Mouse (Mus musculus): Measurements from ENCODE around the gene Cavin4.
"Not testable (repeated sequence)": the region's sequence is repeated elsewhere in the genome, so short reads cannot be mapped to it uniquely, and the experiment has no call there.

The Cavin4 gene

GRCm38 (mm10) chr4:48674412-48674811, 11.1 kb downstream of the Cavin4 start:
- no peak for DNase-seq (ENCODE audit: low spot score)

DNA sequence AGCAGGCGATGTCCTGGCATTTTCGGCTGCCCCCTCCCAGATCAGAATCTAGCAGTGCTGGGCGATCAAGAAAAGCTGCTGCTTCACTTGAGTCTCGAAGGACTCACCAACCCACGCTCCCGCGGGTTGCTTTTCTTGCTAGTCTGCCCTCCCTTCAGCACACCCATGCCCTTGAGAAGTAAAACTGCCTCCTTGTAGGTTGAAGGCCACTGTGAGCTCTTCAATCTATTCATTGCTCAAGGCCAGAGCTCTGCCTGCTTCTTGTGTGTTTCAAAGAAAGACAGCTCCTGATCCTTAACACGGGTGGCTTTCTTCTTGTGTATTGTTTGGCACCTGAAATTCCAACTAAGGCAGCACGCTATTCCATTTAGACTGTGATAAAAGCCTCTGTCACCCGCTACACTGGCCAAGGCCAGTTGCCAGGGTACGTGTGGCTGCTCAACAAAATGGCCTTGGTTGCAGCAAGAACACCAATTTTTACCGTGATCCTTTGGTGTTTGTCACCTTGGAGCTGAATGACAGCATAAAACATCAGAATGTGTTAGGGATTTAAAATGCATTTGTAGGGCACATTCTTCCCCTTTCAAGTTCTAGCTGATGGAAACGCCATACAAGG, 13.4 kb downstream of the Cavin4 start:
- DNase-seq (ENCODE audit: low spot score) = no peak

GRCm38 (mm10) chr4:48677276-48677675, 14.0 kb downstream of the Cavin4 start:
- no peak for DNase-seq (ENCODE audit: low spot score)

GRCm38 (mm10) chr4:48677812-48678211, 14.5 kb downstream of the Cavin4 start:
- DNase-seq (ENCODE audit: low spot score) = no peak

DNA sequence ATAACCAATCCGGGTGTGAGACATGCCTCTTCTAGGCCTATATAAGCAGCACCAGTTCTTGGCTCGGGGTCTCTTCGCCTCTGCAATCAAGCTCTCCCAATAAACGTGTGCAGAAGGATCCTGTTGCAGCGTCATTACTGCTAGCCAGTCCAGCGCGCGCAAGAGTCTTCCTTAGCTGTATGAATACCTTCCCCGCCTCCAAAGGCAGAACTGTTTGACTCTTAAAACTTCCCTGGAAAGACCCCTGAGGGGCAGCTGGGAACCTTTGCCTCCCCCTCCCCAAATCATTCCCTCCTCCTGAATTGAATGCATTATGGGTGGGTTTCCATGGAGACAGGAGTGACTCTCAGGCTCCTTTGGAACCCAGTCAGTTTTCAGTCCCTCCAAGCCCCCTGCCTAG, 15.5 kb downstream of the Cavin4 start:
- DNase-seq (ENCODE audit: low spot score) = no peak

DNA sequence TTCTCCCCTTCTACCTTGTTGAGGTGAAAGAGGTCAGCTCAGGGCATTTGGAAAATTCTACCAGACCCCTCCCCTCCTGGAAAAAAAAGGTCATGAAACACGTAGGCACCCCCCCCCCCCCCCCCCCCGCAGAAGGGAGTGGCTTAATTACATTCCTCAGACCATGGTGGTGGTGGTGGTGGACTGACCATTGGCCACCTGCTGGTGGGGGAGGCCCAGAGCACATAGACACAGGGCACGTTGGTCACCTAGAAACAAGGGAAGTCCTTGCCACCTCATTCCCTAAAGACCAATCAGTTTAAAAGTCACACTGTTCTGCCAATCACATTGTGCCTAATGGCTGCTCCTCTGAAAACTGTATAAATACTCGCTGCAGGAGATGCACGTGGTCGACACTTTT, 16.4 kb downstream of the Cavin4 start:
- not testable (repeated sequence) for DNase-seq (ENCODE audit: low spot score)

- DNase-seq (ENCODE audit: low spot score) = no peak
Measured at GRCm38 (mm10) chr4:48680214-48680613, 16.9 kb downstream of the Cavin4 start.

- no peak for DNase-seq (ENCODE audit: low spot score)
Measured at GRCm38 (mm10) chr4:48680648-48681343, 17.5 kb downstream of the Cavin4 start.

GRCm38 (mm10) chr4:48683126-48683525, 19.8 kb downstream of the Cavin4 start:
- DNase-seq (ENCODE audit: low spot score) = no peak

DNA sequence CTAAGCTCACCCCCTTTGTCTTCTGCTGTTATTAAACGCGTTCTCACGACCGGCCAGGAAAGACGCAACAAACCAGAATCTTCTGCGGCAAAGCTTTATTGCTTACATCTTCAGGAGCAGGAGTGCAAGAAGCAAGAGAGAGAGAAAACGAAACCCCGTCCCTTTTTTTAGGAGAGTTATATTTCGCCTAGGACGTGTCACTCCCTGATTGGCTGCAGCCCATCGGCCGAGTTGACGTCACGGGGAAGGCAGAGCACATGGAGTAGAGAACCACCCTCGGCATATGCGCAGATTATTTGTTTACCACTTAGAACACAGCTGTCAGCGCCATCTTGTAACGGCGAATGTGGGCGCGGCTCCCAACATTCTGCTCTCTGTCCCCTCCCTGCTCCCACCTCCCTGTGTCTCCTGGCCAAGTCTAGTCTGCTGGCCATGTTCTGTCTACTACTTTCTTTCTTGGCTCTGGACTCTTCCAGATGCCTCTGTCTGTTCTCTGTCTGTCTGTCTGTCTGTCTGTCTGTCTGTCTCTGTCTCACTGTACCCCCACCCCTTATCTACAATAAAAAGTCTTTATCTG, 20.4 kb downstream of the Cavin4 start:
- not testable (repeated sequence) for DNase-seq (ENCODE audit: low spot score)

DNA sequence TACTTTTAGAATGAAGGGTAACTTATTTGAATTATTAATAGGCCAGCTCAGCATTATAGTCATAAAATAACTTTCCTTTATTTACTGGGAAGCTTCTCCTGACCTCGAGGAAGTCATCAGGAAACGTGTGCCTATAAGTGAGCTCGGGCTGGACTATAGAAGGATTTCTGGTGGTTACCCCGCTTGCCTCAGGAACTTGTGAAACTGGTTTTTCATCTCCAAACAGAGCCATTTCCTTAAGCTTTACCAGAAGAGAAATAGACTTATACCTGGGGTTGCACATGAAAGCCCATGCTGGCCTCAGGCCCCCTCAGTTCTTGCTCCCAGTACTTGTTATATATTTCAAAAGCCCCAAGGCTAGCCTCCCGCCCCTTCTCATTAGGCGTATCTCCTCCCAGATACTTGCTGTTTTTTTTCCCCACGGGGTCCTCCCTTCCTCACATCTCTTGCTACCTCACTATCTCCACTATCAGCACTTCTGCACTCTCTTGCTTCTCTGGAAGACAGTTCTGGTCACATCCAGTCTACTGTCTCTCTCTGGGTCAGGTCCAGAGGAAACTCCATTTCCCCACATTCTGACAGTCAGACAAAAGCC, 21.4 kb downstream of the Cavin4 start:
- no peak for DNase-seq (ENCODE audit: low spot score)

DNA sequence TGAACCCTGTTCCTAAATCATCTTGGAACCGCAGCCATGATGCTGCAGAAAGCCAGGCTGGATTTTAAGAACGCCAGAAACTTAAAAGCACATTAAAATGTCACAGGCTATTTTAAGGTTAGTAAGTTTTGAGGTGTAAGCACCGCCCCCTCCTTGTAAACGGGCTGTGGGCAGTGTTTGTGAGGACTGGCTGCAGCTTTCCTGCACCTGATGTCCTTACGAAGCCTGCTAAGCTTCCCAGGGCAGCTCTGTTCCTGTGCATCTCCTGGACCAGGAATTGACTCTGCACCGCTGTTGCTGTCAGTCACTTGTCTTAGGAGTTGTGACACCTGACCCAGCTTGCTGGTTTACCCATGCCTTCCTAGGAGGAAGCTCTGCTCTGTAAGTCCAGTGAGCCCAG, 24.8 kb downstream of the Cavin4 start:
- DNase-seq (ENCODE audit: low spot score) = no peak

DNA sequence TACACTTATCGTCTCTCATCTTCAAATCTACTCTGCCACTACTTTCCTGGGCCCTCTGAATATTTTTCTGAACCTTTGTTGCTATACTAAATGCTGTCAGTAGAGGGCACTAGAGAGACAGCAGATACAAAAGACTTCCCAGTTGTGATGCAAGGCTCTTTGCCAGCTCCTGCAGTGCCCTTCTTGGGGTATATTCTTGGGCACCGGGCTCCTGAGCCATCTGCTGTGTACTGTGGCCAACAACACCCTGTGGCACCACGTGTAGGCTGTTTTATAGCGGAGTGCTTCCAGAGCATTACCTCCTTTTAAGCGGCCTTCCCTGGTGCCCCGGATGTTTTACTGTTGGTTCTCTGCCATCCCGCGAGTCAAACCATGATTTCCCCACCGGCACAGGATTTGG, 27.3 kb downstream of the Cavin4 start:
- no peak for DNase-seq (ENCODE audit: low spot score)

- no peak for DNase-seq (ENCODE audit: low spot score)
Measured at GRCm38 (mm10) chr4:48691793-48692437, 28.6 kb downstream of the Cavin4 start.

DNA sequence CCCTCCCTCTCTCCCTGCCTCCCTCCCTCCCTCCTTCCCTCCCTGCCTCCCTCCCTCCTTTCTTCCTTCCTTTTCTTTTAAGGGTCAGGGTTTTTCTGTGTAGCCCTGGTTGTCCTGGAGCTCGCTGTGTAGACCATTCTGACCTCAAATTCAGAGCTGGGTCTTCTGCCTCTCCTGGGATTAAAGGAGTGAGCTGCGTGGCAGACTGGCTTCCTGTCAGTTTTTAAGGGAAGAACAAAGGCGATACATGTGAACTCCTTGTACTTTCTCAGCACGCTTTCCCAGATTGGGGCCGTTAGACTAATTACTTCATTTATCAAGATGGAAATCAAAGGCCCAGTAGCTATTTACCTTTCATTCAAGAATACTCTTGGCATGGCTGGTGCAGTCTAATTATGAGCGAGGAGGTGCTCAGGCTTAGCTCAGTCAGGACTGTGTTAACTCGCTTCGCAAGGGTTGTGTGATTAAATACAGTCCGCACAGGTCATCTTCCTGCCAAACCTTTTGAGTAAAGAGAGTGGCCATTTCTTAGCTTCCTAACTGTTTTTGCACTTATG, 29.5 kb downstream of the Cavin4 start:
- DNase-seq (ENCODE audit: low spot score) = no peak

DNA sequence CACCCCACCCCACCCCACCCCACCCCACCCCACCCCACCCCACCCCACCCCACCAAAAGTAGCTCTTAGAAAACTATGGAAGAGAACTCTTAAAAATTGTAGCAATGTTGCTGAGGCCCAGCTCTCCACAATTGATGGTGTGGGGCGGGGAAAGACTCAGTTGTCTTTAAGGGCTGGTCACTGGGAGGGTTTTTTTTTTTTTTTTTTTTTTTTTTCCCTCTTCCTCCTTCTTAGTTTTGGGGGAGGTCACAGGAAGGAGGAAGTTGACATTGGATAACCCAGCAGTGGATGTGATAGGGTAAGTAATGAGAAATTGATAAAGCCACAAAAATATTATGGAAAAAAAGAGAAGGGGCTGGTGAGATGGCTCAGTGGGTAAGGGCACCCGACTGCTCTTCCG, 33.4 kb downstream of the Cavin4 start:
- DNase-seq (ENCODE audit: low spot score) = no peak

GRCm38 (mm10) chr4:48697302-48697701, 34.0 kb downstream of the Cavin4 start:
- DNase-seq (ENCODE audit: low spot score) = no peak

GRCm38 (mm10) chr4:48715865-48716650, 52.7 kb downstream of the Cavin4 start:
- no peak for DNase-seq (ENCODE audit: low spot score)

- no peak for DNase-seq (ENCODE audit: low spot score)
Measured at GRCm38 (mm10) chr4:48716817-48717216, 53.5 kb downstream of the Cavin4 start.

Measured in ovary, postnatal 14 days (tissue).